Mouse (Mus musculus) brain, embryonic 14.5 days (tissue): ENCODE measurements around the gene Zfp704. TPM values are rescaled to one million over a fixed set of nuclear protein-coding genes. Genes with fewer than 3 reads are reported as not detected.

Source experiments
- DNase-seq: peaks from one replicate; pipeline ENCODE4 v3.0.0-alpha.2; 2011; ENCODE audit warnings: low read depth
- CTCF ChIP-seq: fragments of 200-500 bp; IDR thresholded peaks from 2 replicates; pipeline ENCODE4 v1.5.1; 2012; ENCODE audit warnings: inconsistent platforms, mild to moderate bottlenecking, moderate library complexity, borderline replicate concordance; ENCODE audit not compliant: insufficient read depth, insufficient read length; ENCODE audit errors: extremely low read depth
- POLR2A ChIP-seq: fragments of 200-500 bp; IDR thresholded peaks from 2 replicates; pipeline ENCODE4 v1.6.1; 2012; ENCODE audit warnings: mild to moderate bottlenecking, inconsistent platforms, borderline replicate concordance; ENCODE audit not compliant: poor library complexity, insufficient read depth, insufficient read length, severe bottlenecking; ENCODE audit errors: extremely low read depth
- polyA plus RNA-seq: library from polyadenylated mRNA; depleted of rRNA; stranded (reverse); fragments of >200 nt; gene quantifications from 2 replicates; pipeline ENCODE4 v1.2.3, GENCODE M21; 2012

The Zfp704 gene
- polyA plus RNA-seq, 1 experiment = 19.3 TPM

DNA sequence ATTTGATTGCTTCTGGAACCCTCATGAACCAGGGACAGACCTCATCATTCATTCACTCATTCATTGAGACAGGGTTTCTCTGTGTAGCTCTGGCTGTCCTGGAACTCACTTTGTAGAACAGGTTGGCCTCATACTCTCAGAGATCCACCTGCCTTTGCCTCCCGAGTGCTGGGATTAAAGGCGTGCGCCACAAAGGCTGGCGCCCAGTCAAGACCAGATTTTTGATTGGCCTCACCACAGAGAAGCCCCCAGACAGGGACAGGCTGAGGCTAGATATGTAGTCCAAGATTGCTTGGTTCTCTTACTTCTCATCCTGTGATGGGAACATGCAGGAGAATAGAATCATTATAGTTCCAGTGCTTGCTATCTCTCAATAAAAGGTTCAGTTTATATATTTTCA is 105.5 kb downstream of the Zfp704 start:
- no peak for DNase-seq
- no peak for TF ChIP-seq CTCF
- no peak for TF ChIP-seq POLR2A

DNA sequence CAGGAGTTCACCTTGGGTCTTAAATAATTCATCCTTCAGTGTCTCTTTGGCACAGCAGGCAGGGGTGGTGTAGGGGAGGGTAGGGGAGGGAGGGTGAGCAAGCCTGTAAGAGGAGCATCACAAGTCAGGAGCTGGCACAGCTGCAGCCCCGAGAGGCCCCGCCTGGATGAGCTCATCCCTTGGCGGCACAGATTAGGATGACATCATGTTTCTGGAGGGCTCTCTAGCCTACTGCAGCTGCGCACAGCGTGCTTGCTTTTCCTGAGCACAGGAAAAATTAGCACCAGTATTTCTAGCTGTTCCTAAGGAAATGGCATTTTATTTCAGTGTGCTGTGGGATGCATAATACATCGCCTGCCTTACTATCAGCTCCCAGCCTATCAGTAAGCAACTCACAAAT is 109.2 kb downstream of the Zfp704 start:
- DNase-seq = peak; percentile 98
- TF ChIP-seq CTCF (no peak), POLR2A (no peak)

DNA sequence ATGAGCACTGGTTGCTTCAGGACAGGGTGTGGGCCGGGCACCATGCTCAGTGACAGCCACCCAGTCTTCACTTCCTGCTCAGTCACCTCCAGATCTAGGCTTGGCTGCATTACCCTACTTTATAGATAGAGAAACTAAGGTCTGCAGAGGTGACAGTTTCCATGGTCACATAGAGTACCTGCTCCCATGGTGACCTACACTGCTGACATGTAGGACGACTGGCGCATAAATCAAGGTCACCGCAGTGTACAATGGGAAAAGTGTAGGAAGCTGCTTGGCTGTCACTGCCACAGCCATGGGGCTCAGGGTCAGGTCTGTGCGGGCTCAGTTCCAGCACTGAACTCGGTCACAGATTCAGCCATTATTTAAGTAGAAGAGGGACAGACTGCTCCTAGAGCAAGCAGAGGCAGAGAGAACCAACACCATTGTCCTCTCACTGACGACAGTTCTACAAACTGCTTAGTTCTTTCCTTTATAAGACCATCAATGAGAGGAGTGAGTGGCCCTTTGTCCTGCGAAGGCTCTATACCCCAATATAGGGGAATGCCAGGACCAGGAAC is 109.8 kb downstream of the Zfp704 start:
- TF ChIP-seq CTCF (no peak), POLR2A (no peak)
- DNase-seq = peak; percentile 84

DNA sequence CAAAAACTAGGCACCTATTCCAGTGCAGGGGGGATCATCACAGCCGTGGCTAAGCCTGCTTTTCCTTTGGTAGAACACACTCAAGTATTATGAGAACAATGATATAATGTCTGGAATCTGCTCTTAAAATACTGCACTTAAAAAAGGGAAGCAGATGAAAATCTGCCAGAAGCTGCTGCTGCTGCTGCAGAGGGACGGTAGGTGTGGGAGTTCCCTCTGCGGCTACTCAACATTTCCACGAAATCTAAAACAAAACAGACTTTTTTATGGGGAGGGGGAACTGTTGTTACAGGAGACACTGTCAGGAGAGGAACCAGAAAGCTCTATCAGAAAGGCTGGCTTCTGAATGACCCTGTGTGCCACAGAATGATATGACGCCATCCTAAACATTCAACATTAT is 110.4 kb downstream of the Zfp704 start:
- TF ChIP-seq POLR2A (no peak), CTCF (no peak)
- no peak for DNase-seq

DNA sequence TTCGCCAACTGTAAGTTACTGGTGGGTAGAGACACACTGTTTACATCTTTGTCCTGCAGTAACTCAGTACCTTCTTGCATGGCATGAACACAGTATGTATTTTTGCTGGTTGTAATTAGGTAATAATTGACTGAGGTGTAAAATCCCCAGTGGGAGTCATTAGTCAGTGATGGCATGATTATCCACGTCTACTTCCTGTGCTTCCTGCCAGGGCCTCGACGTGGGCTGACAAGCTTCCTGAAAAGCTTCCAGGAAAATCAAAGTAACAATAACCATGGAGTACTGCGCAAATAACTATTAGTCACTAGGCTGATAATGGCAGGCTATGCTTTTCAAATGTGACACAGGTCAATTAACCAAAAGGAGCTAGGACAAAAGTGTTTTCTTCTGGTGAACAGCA is 112.6 kb downstream of the Zfp704 start:
- peak; percentile 58 for DNase-seq
- no peak for TF ChIP-seq POLR2A
- no peak for TF ChIP-seq CTCF

DNA sequence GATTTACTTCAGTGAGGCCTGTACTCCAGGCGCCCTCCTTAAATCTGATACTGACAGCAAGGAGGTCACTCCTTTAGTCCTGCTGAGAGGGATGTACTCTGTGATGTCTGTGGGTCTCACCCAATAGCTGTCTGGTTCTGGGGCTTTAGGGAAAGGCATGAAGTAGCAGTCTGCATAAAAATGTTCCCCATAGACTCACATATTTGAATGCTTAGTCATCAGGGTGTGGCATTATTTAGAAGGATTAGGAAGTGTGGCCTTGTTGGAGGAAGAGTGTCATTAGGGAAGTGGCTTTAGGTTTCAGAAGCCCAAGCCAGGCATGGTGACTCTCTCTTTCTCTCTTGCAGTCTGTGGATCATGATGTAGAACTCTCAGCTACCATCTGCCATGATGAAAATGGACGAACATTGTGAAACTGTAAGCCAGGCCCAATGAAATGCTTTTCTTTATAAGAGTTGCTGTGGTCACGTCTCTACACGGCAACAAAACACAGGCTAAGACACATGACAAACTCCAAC is 118.1 kb downstream of the Zfp704 start:
- peak; percentile 24 for DNase-seq
- no peak for TF ChIP-seq POLR2A
- no peak for TF ChIP-seq CTCF

DNA sequence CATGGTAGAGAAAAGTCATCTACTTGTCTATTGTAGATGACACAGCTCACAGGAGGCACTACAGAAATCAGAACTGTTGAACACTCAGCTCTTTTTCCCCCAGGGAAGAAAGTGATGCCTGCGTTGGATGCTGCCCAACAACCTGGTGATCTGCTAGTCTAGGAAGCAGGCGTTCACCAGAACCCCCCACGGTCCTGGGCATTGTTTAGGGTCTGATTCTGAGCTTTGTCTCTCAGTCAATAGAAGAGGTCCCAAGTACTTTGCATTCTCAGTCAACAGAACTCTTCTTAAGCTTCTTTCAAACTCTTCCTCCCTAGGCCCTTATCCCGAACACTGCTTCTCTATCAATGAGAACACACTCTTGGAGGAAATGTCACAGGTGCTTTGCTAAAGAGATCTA is 122.2 kb downstream of the Zfp704 start:
- no peak for DNase-seq
- TF ChIP-seq CTCF (no peak), POLR2A (no peak)

DNA sequence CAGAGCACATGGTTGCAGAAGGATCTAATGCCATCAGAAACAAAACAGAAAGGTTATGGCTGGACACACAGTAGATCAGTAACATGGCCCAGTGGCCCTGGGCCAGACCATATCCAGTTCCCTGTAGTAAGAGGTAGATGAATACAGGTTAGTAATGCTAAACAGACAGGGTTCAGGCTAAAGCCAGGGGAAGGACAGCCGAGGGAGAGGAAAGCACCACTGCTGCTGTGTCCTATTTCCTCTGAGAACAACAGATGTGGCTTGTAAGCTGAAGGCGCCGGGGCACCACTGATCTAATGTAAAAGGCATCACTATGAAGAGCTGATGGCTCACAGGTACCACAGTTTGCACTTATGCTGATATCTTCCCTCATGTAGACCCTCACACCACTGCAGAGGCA is 124.4 kb downstream of the Zfp704 start:
- no peak for TF ChIP-seq CTCF
- DNase-seq = no peak

DNA sequence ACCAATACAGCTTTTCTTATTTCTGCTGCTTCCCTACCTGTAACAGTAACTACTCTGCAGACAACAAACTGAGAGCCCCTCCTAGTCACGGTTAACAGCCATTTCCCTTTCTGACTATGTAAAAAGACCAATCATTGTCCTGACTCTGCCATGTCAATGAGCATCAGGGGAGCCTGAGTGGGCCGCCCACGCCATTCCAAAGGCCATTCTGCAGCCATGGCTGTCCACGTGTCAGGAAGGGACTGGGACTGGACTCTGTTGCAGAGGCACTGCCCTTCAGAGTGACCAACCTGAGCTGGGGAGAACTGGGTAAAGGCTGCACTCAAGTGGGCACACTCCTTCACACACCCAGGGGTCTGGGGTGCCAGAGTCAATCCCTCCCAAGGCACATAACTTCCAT is 127.9 kb downstream of the Zfp704 start:
- no peak for TF ChIP-seq CTCF
- no peak for TF ChIP-seq POLR2A
- DNase-seq = no peak

DNA sequence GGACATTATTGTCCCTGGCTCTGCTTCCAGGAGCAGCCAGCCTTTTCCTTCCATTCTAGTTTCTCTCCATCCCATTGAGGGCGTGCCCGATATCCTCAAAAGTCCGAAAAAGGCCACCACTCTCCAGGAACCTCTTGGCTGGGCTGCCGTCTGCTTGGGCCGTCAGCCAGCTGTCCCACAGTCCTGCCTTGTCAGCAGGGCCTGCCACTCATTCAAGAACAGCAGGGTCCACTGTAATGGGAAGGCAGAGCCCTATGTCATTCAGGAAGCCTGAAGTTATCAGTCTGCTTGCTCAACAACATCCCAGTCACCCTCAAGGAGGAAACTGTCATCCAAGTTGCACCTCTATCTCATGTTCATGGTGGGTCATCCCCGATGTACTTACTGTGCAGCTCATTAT is 128.5 kb downstream of the Zfp704 start:
- TF ChIP-seq POLR2A = no peak
- no peak for TF ChIP-seq CTCF
- DNase-seq = no peak

DNA sequence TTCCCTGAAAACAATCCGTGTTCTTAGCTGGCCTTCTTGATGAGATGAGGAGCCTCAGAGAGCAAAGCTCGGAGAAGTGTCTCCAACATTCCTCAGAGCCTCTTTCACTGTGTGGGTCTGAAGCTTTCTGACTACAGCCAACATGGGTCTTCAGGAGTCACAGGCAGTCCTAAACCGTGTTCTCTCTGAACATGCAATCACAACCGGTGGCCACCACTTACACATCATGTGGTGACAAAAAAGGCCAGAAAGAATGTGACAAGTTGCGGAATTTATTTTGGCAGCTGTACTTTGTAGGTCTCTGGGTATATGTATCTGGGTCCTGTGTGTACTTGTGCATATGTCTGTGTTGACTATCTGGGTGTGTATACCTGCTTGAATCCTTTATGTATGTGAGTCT is 128.9 kb downstream of the Zfp704 start:
- DNase-seq = no peak
- TF ChIP-seq POLR2A (no peak), CTCF (no peak)

DNA sequence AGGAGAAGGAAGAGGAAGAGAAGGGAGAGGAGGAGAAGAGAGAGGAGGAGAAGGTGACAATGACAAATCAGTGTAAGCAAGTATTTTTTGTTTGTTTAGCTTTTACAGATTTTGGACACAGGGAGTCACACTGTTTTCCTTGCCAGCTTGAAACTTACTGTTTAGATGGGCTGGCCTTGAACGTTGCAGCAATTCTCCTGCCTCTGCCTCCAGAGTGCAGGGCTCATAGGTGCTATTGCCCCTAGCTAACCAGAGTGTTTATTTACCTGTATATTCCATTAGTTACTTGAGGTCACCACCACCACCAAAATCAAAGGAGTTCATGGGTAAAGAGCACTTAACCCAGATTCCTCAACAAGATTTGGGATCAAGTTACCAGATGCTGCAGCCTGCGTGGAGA is 132.5 kb downstream of the Zfp704 start:
- TF ChIP-seq POLR2A (no peak), CTCF (no peak)
- DNase-seq = no peak

DNA sequence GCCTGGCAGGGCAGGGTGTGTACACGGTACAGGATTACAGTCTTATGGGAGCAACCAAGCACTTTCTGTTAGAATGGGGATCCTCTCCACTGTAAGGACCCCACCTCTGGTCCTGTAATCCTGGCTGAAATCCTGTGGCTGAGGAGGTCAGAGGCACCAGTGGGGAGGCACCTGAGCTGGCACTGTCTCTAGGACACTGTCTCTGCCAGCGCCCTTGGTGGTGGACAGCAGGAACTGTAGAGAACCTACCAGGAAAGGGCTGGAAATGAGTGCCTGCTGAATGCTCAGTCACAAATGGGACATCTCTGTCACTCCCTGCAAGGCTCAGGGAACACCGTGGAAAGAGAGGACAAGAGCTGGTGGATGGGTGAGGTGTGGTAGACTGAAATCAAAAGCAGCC is 133.5 kb downstream of the Zfp704 start:
- no peak for TF ChIP-seq POLR2A
- TF ChIP-seq CTCF = no peak
- no peak for DNase-seq

DNA sequence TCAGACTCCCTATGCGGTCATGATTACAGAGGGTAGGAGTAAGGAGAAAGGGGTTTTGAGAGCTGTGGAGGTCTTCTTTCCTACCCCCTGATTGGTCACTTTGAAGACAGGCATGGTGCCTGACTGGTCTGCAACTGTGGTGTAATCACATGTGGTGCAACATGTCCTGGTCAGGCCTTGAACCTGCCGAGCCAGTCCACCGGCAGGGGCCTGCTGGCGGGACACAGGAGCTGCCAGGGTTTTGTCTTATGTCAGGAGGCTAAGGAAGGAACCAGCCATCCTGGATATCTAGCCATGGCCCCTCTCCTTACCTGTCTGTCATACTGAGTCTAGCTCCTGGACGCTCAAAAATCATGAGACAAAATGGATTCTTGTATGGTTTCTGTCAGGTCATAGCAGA is 134.4 kb downstream of the Zfp704 start:
- DNase-seq = no peak
- TF ChIP-seq POLR2A = no peak
- TF ChIP-seq CTCF = no peak
